Comparison of ENCODE assay signal across 15 mouse cellular contexts in genomic region chr16:10666766-10667165, GRCm38 (mm10).
"Had no signal": no experiment of that assay in that cellular context is flagged by ENCODE, and none has a peak within 500 bp of the region (broad histone marks: within the 10 kb centered on the region; RNA-seq: fewer than 3 reads in every experiment).

No protein-coding gene starts in this region.

- H3K4me3 ChIP-seq: layer of hippocampus, adult 2 months; limb, embryonic 13.5 days; liver, embryonic 15.5 days; midbrain, embryonic 15.5 days; neural tube, embryonic 13.5 days had no signal

- H3K9ac ChIP-seq: limb, embryonic 13.5 days; liver, embryonic 15.5 days; midbrain, embryonic 15.5 days; neural tube, embryonic 13.5 days had no signal

- H3K36me3 ChIP-seq: limb, embryonic 13.5 days; liver, embryonic 15.5 days; midbrain, embryonic 15.5 days; neural tube, embryonic 13.5 days had no signal

- H3K27me3 ChIP-seq: limb, embryonic 13.5 days; liver, embryonic 15.5 days; midbrain, embryonic 15.5 days; neural tube, embryonic 13.5 days had no signal

- DNase-seq: kidney, adult 9 months; kidney, postnatal 4 days; left cerebral cortex, postnatal 4 days; lung, adult 2 months; lung, postnatal 36 days; retina, postnatal 1 day had no signal

- H3K4me2 ChIP-seq: limb, embryonic 13.5 days; liver, embryonic 15.5 days; midbrain, embryonic 11.5 days; midbrain, embryonic 15.5 days; neural tube, embryonic 13.5 days had no signal

- ATAC-seq: intestine, postnatal 0 days; lung, postnatal 0 days; midbrain, embryonic 15.5 days had no signal

- H3K9me3 ChIP-seq: limb, embryonic 13.5 days; liver, embryonic 15.5 days; midbrain, embryonic 15.5 days; neural tube, embryonic 13.5 days had no signal

- H3K27ac ChIP-seq: kidney, postnatal 0 days; limb, embryonic 13.5 days; liver, embryonic 15.5 days; midbrain, embryonic 15.5 days; neural tube, embryonic 13.5 days had no signal
